Mouse (Mus musculus) CH12.LX (cell line): ENCODE results near the gene Cish. TPM values are rescaled to one million over a fixed set of nuclear protein-coding genes. Genes with fewer than 3 reads are reported as not detected.

ENCODE experiments used
- DNase-seq: peaks from one replicate; pipeline ENCODE4 v3.0.0-alpha.2; 2013; ENCODE audit errors: extremely low read depth
- H3K27ac ChIP-seq: 2 replicates; pipeline ENCODE4 v1.5.1; 2012; ENCODE audit warnings: low read depth, mild to moderate bottlenecking, control low read depth, moderate library complexity; ENCODE audit not compliant: insufficient read depth
- H3K27me3 ChIP-seq: replicated peaks from 2 replicates; pipeline ENCODE3; 2012; ENCODE audit warnings: inconsistent platforms
- H3K36me3 ChIP-seq, 2 experiments: replicated peaks in 1 of 2; 2 replicates each; pipeline versions ENCODE3 to v1.6.1; 2012; ENCODE audit warnings: inconsistent platforms in 1 of 2, low read length in 1 of 2, mild to moderate bottlenecking in 1 of 2, mixed read lengths in 1 of 2, moderate library complexity in 1 of 2; ENCODE audit not compliant: control insufficient read depth in 1 of 2, insufficient read depth in 1 of 2
- H3K4me1 ChIP-seq, 2 experiments: 2 replicates each; pipeline ENCODE4 v1.6.1; 2012; ENCODE audit warnings: inconsistent platforms in 1 of 2, moderate library complexity in 1 of 2; ENCODE audit not compliant: insufficient read depth in 2 of 2, control insufficient read depth in 1 of 2
- H3K4me2 ChIP-seq: 2 replicates; pipeline ENCODE4 v1.6.1; 2012; ENCODE audit warnings: low read depth, mild to moderate bottlenecking, control low read depth; ENCODE audit not compliant: poor library complexity, insufficient read depth, severe bottlenecking
- H3K4me3 ChIP-seq, 3 experiments: fragments of 150-350 bp in 1 of 3; sonication (generic) in 1 of 3; replicated peaks in 1 of 3; 2 replicates each; pipeline versions ENCODE3 to v1.5.1; 2011 to 2012; ENCODE audit warnings: low read depth in 2 of 3, low read length in 2 of 3, mild to moderate bottlenecking in 2 of 3, moderate library complexity in 2 of 3, control low read depth in 1 of 3, improper control_type of control experiment in 1 of 3, inconsistent platforms in 1 of 3, mixed read lengths in 1 of 3; ENCODE audit not compliant: poor library complexity in 1 of 3
- H3K79me2 ChIP-seq: replicated peaks from 2 replicates; pipeline ENCODE4 v1.6.1; 2012; ENCODE audit warnings: mild to moderate bottlenecking, moderate library complexity; ENCODE audit not compliant: control insufficient read depth, poor library complexity, insufficient read depth, severe bottlenecking; ENCODE audit errors: extremely low read depth
- H3K9ac ChIP-seq: 2 replicates; pipeline ENCODE4 v1.6.1; 2012; ENCODE audit warnings: low read depth, mild to moderate bottlenecking, control low read depth, moderate library complexity; ENCODE audit not compliant: insufficient read depth
- H3K9me3 ChIP-seq: replicated peaks from 2 replicates; pipeline ENCODE3; 2012; ENCODE audit warnings: low read length, inconsistent platforms, mixed read lengths
- BHLHE40 ChIP-seq: IDR thresholded peaks from 2 replicates; pipeline ENCODE4 v1.6.1; 2011; ENCODE audit warnings: mild to moderate bottlenecking, low read depth, low read length, improper control_type of control experiment
- CHD1 ChIP-seq: IDR thresholded peaks from 2 replicates; pipeline ENCODE4 v1.6.1; 2012; ENCODE audit warnings: low read depth, low read length, improper control_type of control experiment, inconsistent platforms
- CHD2 ChIP-seq: IDR thresholded peaks from 2 replicates; pipeline ENCODE4 v1.6.1; 2011; ENCODE audit warnings: low read length, improper control_type of control experiment
- ELF1 ChIP-seq: IDR thresholded peaks from 2 replicates; pipeline ENCODE4 v1.6.1; 2014; ENCODE audit warnings: low read depth, mild to moderate bottlenecking, inconsistent platforms, low read length, improper control_type of control experiment
- EP300 ChIP-seq: IDR thresholded peaks from 2 replicates; pipeline ENCODE4 v1.6.1; 2011; ENCODE audit warnings: low read length, improper control_type of control experiment
- GABPA ChIP-seq: IDR thresholded peaks from 2 replicates; pipeline ENCODE4 v1.6.1; 2012; ENCODE audit warnings: low read depth, low read length, improper control_type of control experiment, inconsistent platforms; ENCODE audit not compliant: insufficient replicate concordance
- IRF4 ChIP-seq: IDR thresholded peaks from 2 replicates; pipeline ENCODE4 v1.6.1; 2014; ENCODE audit warnings: low read depth, mild to moderate bottlenecking, inconsistent platforms, low read length, improper control_type of control experiment
- JUN ChIP-seq: IDR thresholded peaks from 2 replicates; pipeline ENCODE4 v1.6.1; 2011; ENCODE audit warnings: low read depth, mild to moderate bottlenecking, low read length, improper control_type of control experiment, moderate library complexity; ENCODE audit not compliant: insufficient read depth
- JUND ChIP-seq: conservative IDR thresholded peaks from 2 replicates; pipeline ENCODE4 v1.6.1; 2011; ENCODE audit warnings: low read depth, low read length, improper control_type of control experiment
- KAT2A ChIP-seq: IDR thresholded peaks from 2 replicates; pipeline ENCODE4 v1.6.1; 2012; ENCODE audit warnings: low read length, improper control_type of control experiment, inconsistent platforms; ENCODE audit not compliant: insufficient replicate concordance
- MYC ChIP-seq: IDR thresholded peaks from 2 replicates; pipeline ENCODE4 v1.6.1; 2011; ENCODE audit warnings: low read depth, mild to moderate bottlenecking, improper control_type of control experiment, low read length
- PAX5 ChIP-seq: IDR thresholded peaks from 2 replicates; pipeline ENCODE4 v1.6.1; 2012; ENCODE audit warnings: low read length, inconsistent platforms, mixed read lengths
- POLR2A ChIP-seq: IDR thresholded peaks from 2 replicates; pipeline ENCODE4 v1.6.1; 2011; ENCODE audit warnings: low read depth, mild to moderate bottlenecking, improper control_type of control experiment, low read length
- POLR2AphosphoS2 ChIP-seq: IDR thresholded peaks from 2 replicates; pipeline ENCODE4 v1.6.1; 2011; ENCODE audit warnings: low read depth, low read length, improper control_type of control experiment
- RCOR1 ChIP-seq: conservative IDR thresholded peaks from 2 replicates; pipeline ENCODE4 v1.6.1; 2012; ENCODE audit warnings: low read depth, mild to moderate bottlenecking, inconsistent platforms, low read length, improper control_type of control experiment
- SMC3 ChIP-seq: IDR thresholded peaks from 2 replicates; pipeline ENCODE4 v1.6.1; 2011; ENCODE audit warnings: low read depth, low read length, improper control_type of control experiment
- TBP ChIP-seq: conservative IDR thresholded peaks from 2 replicates; pipeline ENCODE4 v1.6.1; 2011; ENCODE audit warnings: low read depth, low read length, improper control_type of control experiment
- UBTF ChIP-seq: IDR thresholded peaks from 2 replicates; pipeline ENCODE4 v1.6.1; 2012; ENCODE audit warnings: low read depth, mild to moderate bottlenecking, inconsistent platforms, low read length, improper control_type of control experiment, moderate library complexity
- USF1 ChIP-seq: IDR thresholded peaks from 2 replicates; pipeline ENCODE4 v1.6.1; 2014; ENCODE audit warnings: low read depth, mild to moderate bottlenecking, inconsistent platforms, low read length, improper control_type of control experiment
- USF2 ChIP-seq: conservative IDR thresholded peaks from 2 replicates; pipeline ENCODE4 v1.6.1; 2011; ENCODE audit warnings: low read depth, low read length, improper control_type of control experiment
- ZC3H11A ChIP-seq: IDR thresholded peaks from 2 replicates; pipeline ENCODE4 v1.6.1; 2012; ENCODE audit warnings: low read depth, mild to moderate bottlenecking, inconsistent platforms, low read length, improper control_type of control experiment
- dilution Hi-C: fragments of 300-500 bp; cut with MboI; formaldehyde crosslinking; loops from 2 replicates; pipeline ENCODE4 v1.14.3; 2020; ENCODE audit warnings: low sequenced_read_pairs; ENCODE audit not compliant: extremely low pct_unique_long_range_greater_than_20kb, extremely low pct_ligation_motif_present
- in situ Hi-C: fragments of 300-500 bp; cut with MboI; formaldehyde crosslinking; loops from 3 replicates; pipeline ENCODE4 v1.14.3; 2019; ENCODE audit warnings: low sequenced_read_pairs, low pct_ligation_motif_present, low pct_unique_long_range_greater_than_20kb, mixed read lengths
- polyA plus RNA-seq: library from polyadenylated mRNA; unstranded; fragments of >175 nt; gene quantifications from 2 replicates; pipeline ENCODE4 v1.2.1, GENCODE M21; 2012; ENCODE audit warnings: low read depth; ENCODE audit not compliant: insufficient read length
- total RNA-seq, 2 experiments: library from RNA; depleted of rRNA; stranded (reverse); fragments of 300-350 nt in 1 of 2; fragments of >200 nt in 1 of 2; gene quantifications; 2 replicates each; pipeline ENCODE4 v1.2.3; 2012 to 2014

The Cish gene
- total and polyA plus RNA-seq, 3 experiments = 0.43 to 4.6 (median 3.5) TPM

DNA sequence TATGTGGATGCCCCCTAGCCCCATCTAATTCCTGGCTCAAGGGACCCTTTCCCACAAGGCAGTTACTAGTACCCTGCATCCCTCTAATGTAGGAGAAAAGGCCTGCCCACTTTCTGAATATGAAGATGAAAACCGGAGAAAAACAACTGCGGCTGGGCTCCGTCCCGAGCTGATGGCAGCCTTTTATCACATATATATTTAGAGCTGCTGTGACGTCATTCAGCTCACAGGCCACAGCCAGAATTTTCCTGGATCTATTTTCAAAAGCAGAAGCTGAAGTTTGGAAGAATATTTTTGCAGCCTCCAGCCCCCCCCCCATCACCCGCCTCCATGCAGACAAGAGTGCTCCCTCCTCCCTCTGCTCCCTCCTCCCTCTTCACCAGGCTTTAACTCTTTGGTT is 36.3 kb upstream of the Cish start:
- no peak for TF ChIP-seq EP300
- TF ChIP-seq PAX5 = no peak
- TF ChIP-seq JUND = no peak
- TF ChIP-seq USF1 = no peak
- no peak for TF ChIP-seq TBP
- TF ChIP-seq CHD2 = no peak
- TF ChIP-seq USF2 = no peak
- no peak for TF ChIP-seq SMC3
- TF ChIP-seq ZC3H11A = no peak
- TF ChIP-seq UBTF = no peak
- no peak for TF ChIP-seq BHLHE40
- no peak for TF ChIP-seq JUN
- dilution Hi-C loops = no loop called here
- no peaks in the 10 kb centered on the region for H3K9me3 ChIP-seq
- H3K36me3 ChIP-seq = peaks cover 56 to 95% of the 10 kb centered on the region in 2 experiments
- in situ Hi-C loops = no loop called here
- H3K27me3 ChIP-seq = no peaks in the 10 kb centered on the region
- no peak overlapping the region for H3K4me2 ChIP-seq
- H3K9ac ChIP-seq = no peak overlapping the region
- H3K4me3 ChIP-seq = no peak overlapping the region
- DNase-seq = no peak
- H3K4me1 ChIP-seq = peaks cover 0 to 33% of the 10 kb centered on the region in 2 experiments; a peak in 2 of 4 replicates
- no peak overlapping the region for H3K27ac ChIP-seq
- no peaks in the 10 kb centered on the region for H3K79me2 ChIP-seq

DNA sequence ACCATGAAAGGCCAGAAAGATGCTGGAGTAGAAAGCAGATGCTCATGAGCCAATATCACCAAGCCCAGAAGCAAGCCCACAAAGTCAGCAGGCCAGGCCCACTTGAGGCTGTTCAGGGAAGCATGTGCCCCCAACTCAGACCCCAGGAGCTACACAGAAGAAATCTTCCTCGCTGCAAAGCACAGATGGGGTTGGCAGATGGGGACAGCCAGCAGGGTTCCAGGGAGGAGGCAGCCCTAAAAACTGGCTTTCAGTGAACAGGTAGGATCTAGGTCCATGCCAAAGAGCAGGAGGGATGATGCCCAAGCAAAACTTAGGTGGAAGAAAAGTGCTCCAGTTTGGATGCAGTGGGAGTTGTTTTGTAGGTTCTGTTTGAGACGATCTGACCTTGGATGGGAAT is 35.4 kb upstream of the Cish start:
- dilution Hi-C loops = no loop called here
- Histone ChIP-seq H3K79me2 (no peaks in the 10 kb centered on the region), H3K4me3 (no peak overlapping the region), H3K27me3 (no peaks in the 10 kb centered on the region), H3K9me3 (no peaks in the 10 kb centered on the region), H3K36me3 (peaks cover 50 to 91% of the 10 kb centered on the region in 2 experiments), H3K4me1 (peaks cover 0 to 33% of the 10 kb centered on the region in 2 experiments; a peak in 2 of 4 replicates), H3K27ac (no peak overlapping the region), H3K4me2 (no peak overlapping the region), H3K9ac (no peak overlapping the region)
- in situ Hi-C loops = no loop called here
- DNase-seq = no peak
- TF ChIP-seq POLR2A (no peak), POLR2AphosphoS2 (no peak), SMC3 (no peak), GABPA (no peak), TBP (no peak), CHD2 (no peak), CHD1 (no peak)

DNA sequence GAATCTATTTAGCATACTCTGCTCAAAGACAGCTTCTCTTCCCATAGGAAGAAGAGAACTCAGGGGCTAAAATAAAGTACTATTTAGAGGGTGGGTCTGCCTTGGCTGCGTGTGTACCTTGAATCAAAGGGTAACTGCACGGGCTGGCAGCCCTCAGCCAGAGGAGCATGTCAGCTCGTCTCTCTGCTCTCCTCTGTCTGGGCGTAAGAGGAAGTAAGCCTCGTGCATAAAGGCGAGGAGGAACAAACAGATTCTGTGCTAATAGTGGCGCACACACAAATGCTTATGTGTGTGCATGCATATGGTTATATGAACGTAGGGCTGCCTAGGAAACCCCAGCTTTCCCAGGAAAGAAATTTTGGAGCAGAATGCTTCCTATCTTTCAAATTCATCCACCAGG is 35.0 kb upstream of the Cish start:
- TF ChIP-seq MYC = no peak
- no peak for TF ChIP-seq PAX5
- no peak for TF ChIP-seq CHD2
- TF ChIP-seq USF2 = no peak
- no peak for TF ChIP-seq ELF1
- no peak for TF ChIP-seq IRF4
- TF ChIP-seq RCOR1 = no peak
- no peak for TF ChIP-seq KAT2A

More for the DNA sequence above, 35.0 kb upstream of the Cish start:
- Histone ChIP-seq H3K9me3 (no peaks in the 10 kb centered on the region), H3K79me2 (no peaks in the 10 kb centered on the region), H3K4me3 (no peak overlapping the region), H3K27ac (no peak overlapping the region), H3K36me3 (peaks cover 46 to 91% of the 10 kb centered on the region in 2 experiments), H3K9ac (no peak overlapping the region), H3K4me1 (peaks cover 0 to 33% of the 10 kb centered on the region in 2 experiments; a peak in 2 of 4 replicates), H3K27me3 (no peaks in the 10 kb centered on the region), H3K4me2 (no peak overlapping the region)
- in situ Hi-C loops = no loop called here
- DNase-seq = peak; percentile 31
- dilution Hi-C loops = no loop called here
